Mouse (Mus musculus) CH12.LX (cell line): ENCODE results near the gene A030005K14Rik.

ENCODE experiments used
- CTCF ChIP-seq, 2 experiments: IDR thresholded peaks in 1 of 2; conservative IDR thresholded peaks in 1 of 2; 2 replicates each; pipeline ENCODE4 v1.5.1; 2011 to 2012; ENCODE audit warnings: low read depth in 2 of 2, low read length in 2 of 2, improper control_type of control experiment in 1 of 2, inconsistent platforms in 1 of 2, mild to moderate bottlenecking in 1 of 2, moderate library complexity in 1 of 2
- EP300 ChIP-seq: IDR thresholded peaks from 2 replicates; pipeline ENCODE4 v1.6.1; 2011; ENCODE audit warnings: low read length, improper control_type of control experiment
- MAX ChIP-seq: IDR thresholded peaks from 2 replicates; pipeline ENCODE4 v1.6.1; 2011; ENCODE audit warnings: low read length, improper control_type of control experiment
- NRF1 ChIP-seq: IDR thresholded peaks from 2 replicates; pipeline ENCODE4 v1.6.1; 2014; ENCODE audit warnings: low read depth, mild to moderate bottlenecking, inconsistent platforms, low read length, improper control_type of control experiment, moderate library complexity
- PAX5 ChIP-seq: IDR thresholded peaks from 2 replicates; pipeline ENCODE4 v1.6.1; 2012; ENCODE audit warnings: low read length, inconsistent platforms, mixed read lengths
- POLR2A ChIP-seq: IDR thresholded peaks from 2 replicates; pipeline ENCODE4 v1.6.1; 2011; ENCODE audit warnings: low read depth, mild to moderate bottlenecking, improper control_type of control experiment, low read length
- SIN3A ChIP-seq: IDR thresholded peaks from 2 replicates; pipeline ENCODE4 v1.6.1; 2012; ENCODE audit warnings: low read length, improper control_type of control experiment, inconsistent platforms
- SMC3 ChIP-seq: IDR thresholded peaks from 2 replicates; pipeline ENCODE4 v1.6.1; 2011; ENCODE audit warnings: low read depth, low read length, improper control_type of control experiment
- USF1 ChIP-seq: IDR thresholded peaks from 2 replicates; pipeline ENCODE4 v1.6.1; 2014; ENCODE audit warnings: low read depth, mild to moderate bottlenecking, inconsistent platforms, low read length, improper control_type of control experiment

- no peak for TF ChIP-seq SMC3
- no peak for TF ChIP-seq PAX5
- TF ChIP-seq USF1 = no peak
- TF ChIP-seq EP300 = no peak
- TF ChIP-seq NRF1 = no peak
- TF ChIP-seq MAX = no peak
- no peak for TF ChIP-seq CTCF (conservative IDR thresholded peaks at IDR 0.05 in 1 of 2, IDR thresholded peaks at IDR 0.05 in 1 of 2; ENCODE audit: low read depth in 2 of 2, low read length in 2 of 2)
- no peak for TF ChIP-seq POLR2A
- TF ChIP-seq SIN3A = no peak
Measured at GRCm38 (mm10) chr1:83067205-83067604, 8.0 kb upstream of the A030005K14Rik start.
